Mouse (Mus musculus) heart, postnatal 36 days (tissue): ENCODE data around the gene Kirrel. TPM values are rescaled to one million over a fixed set of nuclear protein-coding genes. Genes with fewer than 3 reads are reported as not detected.

Experiments used
- DNase-seq, 2 experiments: peaks; one replicate each; pipeline ENCODE4 v3.0.0; 2021 to 2022
- intact Hi-C: fragments of 180-260 bp; cut with DNase I; formaldehyde crosslinking; loops from one replicate; pipeline ENCODE4 v1.15.1; 2025
- total RNA-seq, 2 experiments: library from RNA; stranded (reverse); gene quantifications; 2 replicates each; pipeline ENCODE4 v1.2.3; 2021

Gene Kirrel
- total RNA-seq, 2 experiments from 2014 or later: 6.8 to 7.6 TPM

DNA sequence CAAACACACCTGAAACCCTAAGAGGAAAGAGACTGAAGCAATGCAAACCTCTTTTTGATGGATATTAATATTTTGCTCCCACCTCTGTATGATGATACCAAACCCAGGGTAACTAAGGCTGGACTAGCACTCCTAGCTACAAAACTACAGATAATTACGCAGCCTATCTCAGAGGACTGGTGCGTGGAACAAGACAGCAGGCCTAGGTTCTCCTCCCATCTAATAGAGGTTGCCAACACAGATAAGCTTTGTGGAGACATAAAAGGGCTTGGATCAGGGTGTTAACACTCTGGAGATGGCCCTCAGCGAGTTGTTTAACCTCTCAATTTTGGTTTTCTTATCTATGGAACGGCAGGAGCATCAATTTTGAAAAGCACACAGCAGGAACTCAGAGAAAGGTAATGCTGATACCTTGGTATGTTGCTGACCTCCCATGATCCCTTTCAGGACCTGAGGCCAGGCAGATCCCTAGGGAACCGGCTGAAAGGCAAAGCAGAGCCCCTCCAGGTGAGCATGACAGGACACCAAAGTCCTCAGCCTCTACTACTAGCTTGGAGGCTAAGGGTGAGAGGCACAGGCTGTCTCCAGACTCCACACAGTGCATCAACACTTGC, 5.0 kb downstream of the Kirrel start:
- intact Hi-C loops: no loop called here
- no peak for DNase-seq

DNA sequence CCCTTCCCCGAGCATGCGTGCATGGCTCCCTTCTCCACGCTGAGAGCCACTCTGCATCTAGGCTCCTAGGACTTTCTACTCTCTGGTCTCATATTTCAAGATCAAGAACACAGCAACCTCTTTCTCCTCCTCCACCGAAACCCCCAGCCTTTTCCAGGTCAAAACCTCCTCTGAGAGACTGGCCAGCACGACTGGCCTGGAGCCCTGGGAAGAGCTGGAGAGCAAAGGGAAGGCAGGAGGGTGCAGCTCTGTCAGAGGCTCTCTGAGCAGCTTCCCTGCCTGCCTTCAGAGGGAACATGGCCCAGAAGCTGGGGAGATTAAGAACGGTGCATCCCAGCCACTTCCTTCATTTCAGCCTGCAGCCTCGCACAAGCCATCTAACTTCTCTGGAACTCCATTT, 5.8 kb downstream of the Kirrel start:
- intact Hi-C loops: no loop called here
- DNase-seq: no peak

DNA sequence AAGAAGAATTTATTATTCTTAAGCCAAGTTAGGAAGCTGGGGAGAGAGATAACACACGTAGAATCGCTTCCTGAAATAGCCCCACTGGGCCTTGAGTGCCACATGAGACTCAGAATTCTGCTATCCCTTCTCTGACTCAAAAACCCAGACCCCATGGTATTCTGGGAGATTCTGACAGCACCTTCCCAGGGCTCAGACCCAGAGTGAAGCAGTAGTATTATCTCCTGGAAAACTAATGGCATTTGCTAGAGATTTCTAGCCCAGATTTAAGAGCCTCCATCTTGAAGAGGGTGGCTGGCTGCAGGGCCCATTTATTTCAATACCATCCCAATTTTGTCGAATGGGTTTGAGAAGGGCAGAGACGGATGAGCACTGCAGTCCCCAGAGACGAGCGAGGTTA, 6.9 kb downstream of the Kirrel start:
- intact Hi-C loops: no loop called here
- DNase-seq: no peak

DNA sequence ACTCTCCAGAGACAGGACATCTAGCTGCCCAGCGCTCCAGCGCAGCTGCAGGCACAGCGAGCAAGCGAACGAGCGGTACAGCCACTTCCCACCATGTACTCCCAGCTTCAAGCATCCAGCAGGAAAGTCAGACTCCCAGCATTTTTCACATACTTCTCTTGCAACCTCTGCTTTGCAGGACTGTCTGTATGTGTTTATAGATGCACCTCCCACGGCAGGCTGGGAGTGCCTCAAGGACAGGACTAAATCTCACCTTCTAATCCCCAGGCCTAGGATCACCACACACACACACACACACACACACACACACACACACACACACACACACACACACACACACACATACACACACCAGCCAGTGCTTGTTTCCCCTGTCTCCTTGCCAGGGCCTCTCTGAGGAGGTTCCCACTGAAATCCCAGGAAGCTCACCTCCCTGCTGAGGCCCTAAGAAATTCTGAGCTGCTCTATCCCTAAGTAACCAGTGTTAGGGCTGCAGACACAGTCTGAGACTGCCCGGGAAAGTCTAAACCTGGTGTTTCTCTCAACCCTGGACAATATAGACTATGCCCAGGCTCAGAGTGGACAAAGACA, 9.2 kb downstream of the Kirrel start:
- intact Hi-C loops: no loop called here
- DNase-seq: no peak

DNA sequence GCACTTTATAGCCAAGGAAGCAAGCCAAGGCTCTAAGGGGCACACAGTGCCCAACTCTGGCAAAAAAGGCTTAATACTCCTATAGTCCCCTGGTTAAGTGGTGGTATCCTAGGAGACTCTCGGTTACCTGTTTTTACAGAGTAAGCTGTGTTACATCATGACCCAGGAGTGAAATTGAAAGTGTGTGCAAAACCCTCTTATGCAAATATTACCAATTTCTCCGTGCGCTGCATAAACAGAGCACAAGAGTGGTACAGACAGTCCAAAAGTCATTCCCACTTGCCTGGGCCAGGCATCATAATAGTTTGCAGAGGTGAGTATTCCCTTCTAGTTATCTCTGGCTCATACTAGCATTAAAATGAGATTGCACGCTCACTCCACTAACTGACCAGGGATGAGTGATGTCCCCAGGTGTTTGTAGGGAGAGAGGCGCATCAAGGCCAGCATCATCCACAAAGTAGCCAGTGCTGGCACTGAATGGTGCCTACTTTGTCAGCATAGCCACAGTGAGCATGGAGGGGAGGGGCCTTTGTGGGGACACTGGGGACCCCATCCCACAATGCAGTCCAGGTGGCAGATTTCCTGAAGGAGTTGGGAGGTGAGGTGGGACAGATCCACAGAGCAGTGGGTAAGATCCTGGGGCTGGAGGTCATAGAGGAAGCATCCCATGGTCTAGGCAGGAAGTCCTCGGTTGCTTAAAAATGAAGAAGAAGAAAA, 10.3 kb downstream of the Kirrel start:
- no peak for DNase-seq
- intact Hi-C loops: no loop called here

DNA sequence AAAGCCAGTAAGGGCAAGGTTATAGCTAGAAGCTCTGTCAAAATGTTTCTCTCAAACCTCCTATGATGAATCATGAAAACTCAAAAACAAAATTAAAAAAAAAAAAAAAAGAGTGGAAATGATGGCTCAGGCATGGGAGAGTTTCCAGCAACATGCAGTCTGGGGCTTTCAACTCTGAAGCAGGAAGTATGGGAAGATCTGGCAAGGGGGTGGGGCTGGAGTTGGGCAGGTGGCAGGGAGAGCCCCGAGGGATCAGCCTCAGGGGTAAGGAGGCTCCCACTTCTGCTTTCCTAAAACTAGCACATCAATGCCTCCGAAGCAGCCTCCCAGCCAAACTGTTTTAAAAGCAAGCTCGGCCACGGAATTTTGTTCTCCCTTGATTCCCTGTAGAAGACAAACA, 11.4 kb downstream of the Kirrel start:
- no peak for DNase-seq
- intact Hi-C loops: no loop called here

DNA sequence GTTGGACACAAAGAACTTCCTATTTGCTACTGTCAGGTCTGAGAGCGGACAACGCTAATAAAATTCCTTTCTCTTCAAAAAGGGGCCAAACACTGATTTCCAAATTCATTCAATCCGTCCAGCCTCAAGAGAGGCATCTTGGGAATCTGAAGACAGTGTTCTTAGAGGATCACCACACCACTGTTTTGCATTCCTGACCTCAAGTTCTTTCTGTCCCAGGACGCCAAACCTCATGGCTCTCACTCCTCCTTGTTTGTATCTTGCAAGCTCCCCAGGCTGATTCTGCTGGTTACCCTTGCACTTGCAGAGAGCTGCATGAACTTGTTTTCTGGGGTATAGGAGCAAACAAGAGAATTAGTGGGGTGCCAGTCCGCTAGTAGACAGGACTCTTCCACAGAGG, 12.2 kb downstream of the Kirrel start:
- intact Hi-C loops: no loop called here
- DNase-seq: no peak

DNA sequence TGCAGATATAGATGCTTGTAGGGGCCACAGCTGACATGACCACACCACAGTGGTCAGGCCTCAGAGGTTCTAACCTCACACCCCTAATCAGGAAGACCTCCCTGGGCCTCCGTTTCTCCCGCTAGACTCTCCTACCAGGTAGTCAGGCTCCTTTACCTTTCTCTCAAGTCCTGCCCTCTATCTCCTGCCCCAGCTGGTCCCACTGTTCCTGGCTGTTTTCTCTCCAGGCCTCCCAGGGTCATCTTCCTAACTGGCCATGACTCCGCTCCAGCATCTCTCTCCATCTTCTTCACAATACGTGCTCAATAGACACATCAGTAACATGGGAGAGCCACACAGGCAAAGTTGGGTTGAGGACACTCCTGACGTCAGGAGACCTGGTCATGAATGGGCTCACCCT, 12.9 kb downstream of the Kirrel start:
- no peak for DNase-seq

DNA sequence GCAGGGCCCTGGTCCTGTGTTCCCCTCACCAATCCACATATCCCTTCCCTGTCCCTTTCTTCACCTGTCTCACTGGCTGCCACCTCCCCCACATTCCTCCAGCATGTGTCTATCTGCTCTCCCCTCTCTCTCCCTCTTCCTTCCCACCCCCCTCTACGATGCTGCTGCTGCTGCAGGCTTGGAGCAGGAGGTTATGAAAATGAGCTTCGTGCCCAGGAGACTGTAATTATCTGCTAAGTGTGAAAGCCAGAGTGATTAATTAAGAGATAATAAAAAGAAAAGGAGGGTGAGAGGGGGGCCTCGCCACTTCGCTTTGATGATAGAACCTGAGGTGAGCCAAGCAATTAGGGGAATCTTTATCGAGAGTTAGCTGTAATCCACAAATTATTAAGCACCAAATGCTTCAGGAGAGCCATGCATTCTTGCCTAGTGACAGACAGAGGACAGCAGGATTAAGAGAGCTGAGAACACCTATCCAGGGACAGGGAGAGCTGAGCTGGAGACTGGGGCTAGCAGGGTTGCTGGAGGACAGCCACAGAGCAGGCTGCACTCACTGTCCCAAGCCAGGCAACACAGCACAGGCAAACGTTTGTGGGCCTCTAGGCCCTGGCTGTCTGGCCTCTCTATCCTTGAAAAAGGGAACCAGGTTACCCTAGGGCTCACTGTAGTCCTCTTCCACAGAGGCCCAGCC, 13.6 kb downstream of the Kirrel start:
- no peak for DNase-seq
- intact Hi-C loops: no loop called here

More for the DNA sequence above, 12.9 kb downstream of the Kirrel start:
- intact Hi-C loops: no loop called here

DNA sequence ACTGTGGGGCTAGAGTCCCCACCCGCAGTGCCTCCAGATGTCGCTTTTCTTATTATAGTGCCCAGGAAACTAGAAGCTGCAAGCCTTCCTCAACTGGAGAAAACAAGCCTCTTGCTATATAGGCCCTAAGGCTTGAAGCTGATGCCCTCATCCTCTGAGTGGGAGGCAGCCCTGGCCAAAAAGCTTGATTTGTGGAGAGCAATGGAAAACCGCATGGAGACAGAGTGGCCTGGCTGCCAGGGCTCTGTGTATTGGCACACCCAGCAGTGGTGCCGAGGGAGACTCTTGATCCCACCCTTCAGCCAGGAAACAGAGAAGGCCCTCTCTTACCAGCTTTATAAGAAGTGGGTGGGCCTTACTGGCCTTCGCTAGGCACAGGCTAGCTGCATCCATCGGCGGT, 15.4 kb downstream of the Kirrel start:
- no peak for DNase-seq
- intact Hi-C loops: no loop called here

DNA sequence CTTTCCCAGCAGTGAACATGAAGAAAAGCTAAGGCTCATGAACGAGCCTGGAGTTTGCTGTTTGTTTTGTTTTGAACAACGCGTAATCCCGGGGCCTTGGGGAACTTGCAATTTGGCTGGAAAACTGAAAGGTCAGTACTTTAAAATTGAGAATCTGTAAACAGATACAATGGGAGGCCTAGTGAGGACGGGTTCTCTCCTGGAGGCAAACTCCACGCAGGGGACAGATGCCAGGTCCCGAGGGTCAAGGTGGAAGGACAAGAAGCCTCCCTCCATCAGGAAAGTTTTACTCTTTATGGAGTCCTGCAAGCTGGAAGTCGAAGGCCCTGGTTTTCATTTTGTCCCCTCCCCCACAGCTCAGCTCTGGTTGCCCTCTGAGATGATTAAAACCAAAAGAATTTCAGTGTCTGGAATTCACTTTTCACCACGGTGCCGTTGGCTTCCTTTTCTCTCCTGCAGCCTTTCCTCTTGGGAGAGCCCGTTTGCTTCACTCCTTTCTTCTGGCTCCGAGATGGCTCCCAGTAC, 16.7 kb downstream of the Kirrel start:
- peak in 1 of 2 experiments; percentile 65 for DNase-seq

DNA sequence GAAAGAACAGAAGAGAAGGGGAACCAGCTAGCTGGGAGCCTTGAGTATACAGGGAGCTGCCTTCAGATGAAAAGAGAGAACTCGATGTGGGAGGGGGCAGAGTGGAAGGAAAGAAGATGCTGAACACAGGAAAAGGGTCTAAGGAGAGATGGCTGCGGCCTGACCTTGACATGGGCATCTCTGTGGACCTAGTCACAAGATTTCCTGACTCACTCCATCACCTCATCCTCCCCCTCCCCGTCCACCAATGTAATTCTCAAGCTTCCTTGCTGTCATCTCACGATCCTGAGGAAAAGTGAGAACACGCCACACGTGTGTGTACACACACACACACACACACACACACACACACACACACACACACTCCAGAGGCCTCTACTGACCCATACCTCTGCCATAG, 17.2 kb downstream of the Kirrel start:
- DNase-seq: no peak
- intact Hi-C loops: no loop called here

More for the DNA sequence above, 16.7 kb downstream of the Kirrel start:
- intact Hi-C loops: no loop called here

DNA sequence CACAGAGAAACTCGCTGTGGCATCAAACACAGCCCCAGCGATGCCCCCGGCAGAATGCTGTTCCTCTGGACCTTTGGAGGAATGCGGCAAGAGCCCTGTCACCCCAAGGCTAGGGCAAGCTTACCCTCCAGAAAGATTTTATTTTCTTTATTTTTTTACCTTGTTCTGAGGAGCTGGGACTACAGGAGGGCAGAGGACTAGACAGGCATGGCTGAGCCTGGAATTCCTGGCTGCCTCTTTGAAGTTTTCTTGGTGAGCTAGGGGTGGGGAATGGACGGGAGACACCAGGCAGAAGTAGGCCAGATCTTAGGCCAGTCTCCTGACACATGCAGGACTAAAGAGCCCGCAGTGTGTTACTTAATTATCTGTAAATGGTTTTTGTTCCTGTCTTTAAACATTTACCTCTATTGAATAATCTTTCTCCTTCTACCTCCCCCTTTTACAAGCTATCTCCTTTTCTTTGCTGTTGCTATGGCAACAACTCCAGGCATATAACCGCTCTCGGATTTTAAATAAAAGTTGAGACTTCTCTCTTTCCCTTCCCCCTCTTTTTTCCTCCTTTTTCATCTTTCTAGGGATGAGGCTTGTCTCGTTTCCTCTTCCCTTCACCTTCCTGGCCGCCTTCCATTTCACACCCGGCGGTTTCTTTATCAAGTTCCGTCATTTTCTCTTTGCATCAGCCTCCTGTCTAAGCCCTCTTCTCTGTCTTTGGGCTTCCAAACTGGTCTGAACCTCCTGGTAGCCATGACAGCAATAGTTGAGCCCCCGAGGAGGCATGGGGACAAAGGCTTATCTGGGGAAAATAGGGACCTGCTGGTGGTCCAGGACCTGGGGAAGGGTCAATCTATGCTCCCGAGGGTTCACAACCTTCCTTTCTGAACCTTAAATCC, 19.9 kb downstream of the Kirrel start:
- no peak for DNase-seq
- intact Hi-C loops: no loop called here

DNA sequence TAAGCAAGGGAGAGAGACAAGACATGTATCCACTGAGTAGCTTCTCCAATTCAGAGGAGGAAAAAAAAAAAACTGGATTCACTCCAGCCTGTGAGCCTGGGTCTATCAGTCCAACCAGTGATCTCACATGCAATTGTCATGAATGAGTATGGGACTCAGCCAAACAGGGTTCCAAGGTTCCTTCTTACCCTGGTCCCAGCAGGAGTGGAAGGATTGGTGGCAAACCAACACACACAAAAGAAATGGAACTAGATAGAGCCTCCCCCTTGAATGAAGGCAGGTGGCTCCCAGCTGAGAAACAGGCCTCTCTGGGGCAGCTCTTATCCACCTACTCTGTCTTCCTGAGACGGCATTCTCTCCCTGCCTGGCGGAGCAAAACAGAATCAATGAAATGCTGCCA, 21.5 kb downstream of the Kirrel start:
- no peak for DNase-seq
- intact Hi-C loops: loop anchor here (2.0 kb wide), 1 partner anchor 20 kb away; no protein-coding TSS in a partner anchor

DNA sequence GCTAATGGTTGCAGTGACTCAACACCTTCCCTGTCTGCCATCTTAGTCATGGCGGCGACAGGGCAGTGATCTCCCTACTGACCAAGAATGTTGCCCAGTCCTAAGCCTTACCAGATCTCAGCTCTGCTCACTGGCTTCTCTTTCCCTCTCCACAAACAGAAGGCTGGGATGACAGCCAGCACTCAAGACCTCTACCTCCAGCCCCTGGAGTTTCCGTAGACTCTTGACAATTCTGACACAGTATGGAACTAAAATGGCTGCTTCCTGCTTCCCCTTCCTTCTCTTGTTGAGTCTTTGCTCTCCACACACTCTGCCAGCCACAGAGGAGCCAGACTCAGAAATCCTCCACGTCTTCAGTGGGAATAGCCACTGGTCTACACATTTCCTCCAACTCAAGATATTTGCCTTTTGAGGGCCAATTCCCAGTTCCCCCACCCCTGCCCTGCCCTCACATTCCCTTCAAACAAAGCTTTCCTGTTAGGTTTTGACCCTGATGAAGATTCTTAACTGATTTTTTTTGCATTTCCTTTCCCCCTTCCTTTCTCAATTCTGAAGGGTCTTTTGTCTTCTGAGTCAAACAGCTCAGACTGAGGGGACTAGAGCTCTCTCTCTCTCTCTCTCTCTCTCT, 22.3 kb downstream of the Kirrel start:
- intact Hi-C loops: loop anchor here (2.0 kb wide), 1 partner anchor 21 kb away; no protein-coding TSS in a partner anchor
- no peak for DNase-seq

DNA sequence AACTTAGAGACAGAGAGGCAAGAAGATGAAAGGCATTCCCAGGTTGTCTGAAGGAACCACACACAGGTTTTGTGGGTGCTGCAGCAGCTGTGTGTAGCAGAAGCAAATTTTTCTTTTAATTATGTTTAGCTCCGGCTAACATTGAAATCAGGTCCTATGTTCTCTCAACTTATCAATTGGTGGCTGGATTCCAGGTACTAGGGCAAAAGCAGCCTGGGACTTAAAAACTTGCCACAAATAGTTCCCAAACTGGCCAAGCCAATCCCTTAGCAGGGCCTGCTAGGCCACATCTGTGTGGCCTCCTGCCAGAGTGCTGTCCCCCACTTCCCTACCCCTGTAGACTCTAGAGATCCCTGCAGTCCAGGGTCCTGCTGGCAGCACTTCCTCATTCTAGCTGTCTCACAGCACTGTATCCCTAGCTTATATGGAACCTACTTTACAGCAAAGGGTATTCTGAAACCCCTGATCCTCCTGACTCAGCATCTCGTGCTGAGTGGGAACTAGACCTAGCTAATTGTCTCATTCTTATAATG, 23.2 kb downstream of the Kirrel start:
- intact Hi-C loops: no loop called here
- no peak for DNase-seq

DNA sequence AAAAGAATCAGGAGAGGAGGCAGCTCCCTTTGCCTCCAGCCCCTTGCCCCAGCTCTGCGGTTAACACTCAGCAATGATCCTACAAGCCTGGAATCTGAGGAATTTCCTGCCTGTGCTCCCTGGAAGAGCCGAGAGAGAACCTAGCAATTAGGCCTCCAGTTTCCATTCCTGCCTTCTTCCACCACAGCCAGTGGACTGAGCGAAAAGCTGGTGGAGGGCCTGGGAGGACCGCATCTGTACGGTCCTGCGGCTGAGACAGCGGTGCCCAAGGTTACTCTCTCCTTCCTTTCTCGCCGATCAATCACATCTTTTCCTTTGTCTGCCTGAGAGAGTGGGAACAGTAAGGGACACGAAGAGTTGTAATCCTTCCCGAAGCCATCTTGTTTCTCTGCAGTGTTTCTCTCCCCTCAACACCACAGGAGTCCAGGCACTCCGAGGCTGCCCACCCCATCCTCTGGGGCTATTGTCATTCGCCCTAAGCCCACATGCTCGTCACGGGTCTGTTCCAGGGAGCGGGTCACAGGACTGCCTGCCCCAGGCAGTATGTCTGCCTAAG, 23.8 kb downstream of the Kirrel start:
- intact Hi-C loops: no loop called here
- DNase-seq: peak in 1 of 2 experiments; percentile 61

DNA sequence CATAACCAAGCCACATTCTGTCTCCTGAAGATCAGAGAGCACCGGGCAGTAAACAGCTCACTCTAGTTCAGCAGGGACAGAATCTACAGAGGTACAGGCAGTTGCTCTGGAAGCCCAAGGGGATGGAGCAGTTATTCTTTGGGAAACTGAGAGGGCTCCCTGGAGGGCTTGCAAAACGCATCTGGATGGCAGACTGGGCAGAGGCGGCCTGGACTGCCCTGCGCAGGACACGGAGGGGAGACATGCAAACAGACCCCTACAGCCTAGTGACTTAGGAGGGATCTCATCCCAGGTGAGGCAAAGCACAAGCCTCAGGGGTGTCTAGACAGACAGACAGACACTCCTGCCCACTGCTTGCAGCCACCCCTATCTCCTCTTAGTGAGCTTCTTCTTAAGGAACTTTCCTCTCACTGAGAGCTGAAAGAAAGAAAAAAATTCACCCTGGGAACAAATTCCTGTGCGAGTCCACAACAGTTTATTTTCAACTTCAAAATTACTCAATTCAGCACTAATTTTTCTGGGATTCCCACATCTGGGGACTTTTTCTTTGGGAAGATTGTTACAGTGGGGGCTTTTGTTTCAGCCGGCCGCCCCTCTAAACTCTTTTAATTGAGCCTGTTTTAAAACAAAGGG, 24.4 kb downstream of the Kirrel start:
- DNase-seq: no peak
- intact Hi-C loops: no loop called here

DNA sequence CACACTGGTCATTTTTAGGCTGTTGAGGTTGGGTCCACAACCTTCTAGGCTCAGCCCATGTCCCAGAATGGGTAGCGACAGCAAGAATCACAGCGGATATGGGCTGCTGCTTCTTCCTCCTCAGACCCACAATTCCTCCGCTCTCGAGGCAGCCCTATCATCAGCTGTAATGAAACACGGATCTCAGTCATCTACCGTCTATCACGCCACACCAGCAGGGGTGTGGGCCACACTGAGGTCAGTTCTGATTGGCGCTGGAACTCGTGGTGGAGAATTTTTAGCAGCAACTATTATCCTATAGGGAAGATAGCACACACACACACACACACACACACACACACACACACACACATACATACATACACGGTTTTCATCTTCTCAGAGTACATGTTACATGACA, 25.1 kb downstream of the Kirrel start:
- DNase-seq: no peak
- intact Hi-C loops: no loop called here
